Mouse (Mus musculus): Measurements from ENCODE around the gene Znhit3.

- TF ChIP-seq POLR2A (IDR thresholded peaks at IDR 0.05; ENCODE audit: low read depth, low read length) (no peak), CTCF (IDR thresholded peaks at IDR 0.05; ENCODE audit: borderline replicate concordance, insufficient read depth, low read length) (no peak)
These were observed 16.1 kb upstream of the Znhit3 start for GRCm38 (mm10) chr11:84932261-84932660.

All from embryonic fibroblast, embryonic 13.5 days (primary cell).